Mouse (Mus musculus): ENCODE measurements at regions not wholly inside any gene's neighbourhood (a gene's known extent, or its start where the extent isn't known, plus 50 kb on each side); places are given as distances from the start of the nearest gene placed in this dataset.

GRCm38 (mm10) chr13:7007091-7007490 lies 358.5 kb upstream of the Pfkp start:
- TF ChIP-seq EP300 (IDR thresholded peaks at IDR 0.05; ENCODE audit: low read depth in 1 of 2, low read length in 2 of 2): no peak
- no peak for TF ChIP-seq MAZ (IDR thresholded peaks at IDR 0.05; ENCODE audit: low read depth, low read length)
- no peak for TF ChIP-seq CTCF (IDR thresholded peaks at IDR 0.05 in 2 of 3, conservative IDR thresholded peaks at IDR 0.05 in 1 of 3; ENCODE audit: control insufficient read depth in 1 of 3, insufficient read depth in 1 of 3, low read depth in 2 of 3, low read length in 3 of 3, poor library complexity in 1 of 3, severe bottlenecking in 1 of 3)
- TF ChIP-seq GATA1 (IDR thresholded peaks at IDR 0.05; ENCODE audit: low read depth, low read length): no peak
- TF ChIP-seq ZC3H11A (IDR thresholded peaks at IDR 0.05; ENCODE audit: low read depth, low read length): no peak
- TF ChIP-seq TAL1 (IDR thresholded peaks at IDR 0.05; ENCODE audit: low read length): no peak
- TF ChIP-seq MEF2A (IDR thresholded peaks at IDR 0.05; ENCODE audit: extremely low read depth, insufficient replicate concordance, low read depth, low read length, poor library complexity, severe bottlenecking): no peak
